Mouse (Mus musculus) forebrain, embryonic 10.5 days (tissue): Measurements from ENCODE around the gene Cxcl13. TPM values are rescaled to one million over a fixed set of nuclear protein-coding genes. Genes with fewer than 3 reads are reported as not detected.

Source experiments
- DNase-seq: peaks from one replicate; pipeline ENCODE4 v3.0.0-alpha.2; 2017; ENCODE audit warnings: low spot score; ENCODE audit errors: extremely low spot score
- H3K27ac ChIP-seq: fragments of 300-500 bp; sonication (generic); 2 replicates; pipeline ENCODE4 v1.5.1; 2016; ENCODE audit warnings: mild to moderate bottlenecking
- H3K27me3 ChIP-seq: fragments of 300-500 bp; sonication (generic); 2 replicates; pipeline ENCODE4 v1.6.1; 2016; ENCODE audit warnings: mild to moderate bottlenecking; ENCODE audit not compliant: poor library complexity, severe bottlenecking
- H3K36me3 ChIP-seq: fragments of 300-500 bp; sonication (generic); replicated peaks from 2 replicates; pipeline ENCODE4 v1.6.1; 2016; ENCODE audit warnings: mild to moderate bottlenecking, moderate library complexity
- H3K4me1 ChIP-seq: fragments of 300-500 bp; sonication (generic); 2 replicates; pipeline ENCODE4 v1.6.1; 2016
- H3K4me3 ChIP-seq: fragments of 300-500 bp; sonication (generic); 2 replicates; pipeline ENCODE4 v1.5.1; 2016; ENCODE audit warnings: mild to moderate bottlenecking, moderate library complexity
- H3K9me3 ChIP-seq: fragments of 300-500 bp; sonication (generic); 2 replicates; pipeline ENCODE4 v1.6.1; 2016; ENCODE audit warnings: mild to moderate bottlenecking, moderate library complexity
- WGBS: fragments of 180-500 bp; shearing (Covaris S2); methylation state at CpG from one replicate; pipeline ENCODE4 v1.1.7; 2016; 5-methylcytosine and 5-hydroxymethylcytosine counted together
- polyA plus RNA-seq: library from polyadenylated mRNA; unstranded; fragments of >200 nt; fragmentation: Nextera tagmentation; extraction: Ambion mirVana; gene quantifications from 2 replicates; pipeline ENCODE4 v1.2.1, GENCODE M21; 2016

Cxcl13 gene
- polyA plus RNA-seq, result 8.4 and 9.2 TPM in 2 replicates

GRCm38 (mm10) chr5:95956651-95957050 is at the start of gene Cxcl13:
Gene Cxcl13, plus strand, starts transcription at chr5:95956951.
- Histone ChIP-seq H3K27me3 (no peaks in the 10 kb centered on the region), H3K9me3 (no peaks in the 10 kb centered on the region), H3K27ac (no peak within 1 kb of the TSS), H3K36me3 (no peaks in the 10 kb centered on the region), H3K4me3 (no peak within 1 kb of the TSS; the same call in 1 of the 2 replicates), H3K4me1 (no peaks in the 10 kb centered on the region)
- no peak for DNase-seq
- WGBS, result 56% methylated on average over 5 of the region's 5 CpGs

GRCm38 (mm10) chr5:95911006-95911405 is 45.7 kb upstream of the Cxcl13 start:
- H3K36me3 ChIP-seq, result no peaks in the 10 kb centered on the region
- WGBS, result 75% methylated on average over 1 of the region's 1 CpGs
- no peak for DNase-seq
- H3K27ac ChIP-seq, result no peak overlapping the region
- no peaks in the 10 kb centered on the region for H3K9me3 ChIP-seq
- no peak overlapping the region for H3K4me3 ChIP-seq
- peaks cover 6% of the 10 kb centered on the region for H3K4me1 ChIP-seq
- H3K27me3 ChIP-seq, result no peaks in the 10 kb centered on the region

DNA sequence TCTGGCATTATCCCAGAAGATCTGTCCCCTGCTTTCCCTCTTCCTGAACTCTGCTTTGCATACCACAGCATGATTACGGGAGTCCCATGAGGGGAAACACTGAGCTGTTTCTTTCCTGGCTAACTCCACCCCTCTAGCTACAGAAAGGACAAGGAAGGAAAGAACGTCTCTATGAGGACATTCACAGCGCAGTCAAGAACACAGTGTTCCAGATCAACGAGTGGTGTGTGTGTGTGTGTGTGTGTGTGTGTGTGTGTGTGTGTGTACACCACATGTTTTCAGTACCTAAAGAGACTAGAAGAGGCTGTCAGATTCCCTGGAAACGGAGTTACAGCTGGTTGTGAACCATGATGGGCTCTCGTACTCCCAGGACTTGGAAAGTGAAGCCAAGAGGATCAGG is 38.3 kb upstream of the Cxcl13 start:
- Histone ChIP-seq H3K9me3 (no peaks in the 10 kb centered on the region), H3K4me3 (no peak overlapping the region), H3K27ac (no peak overlapping the region), H3K36me3 (no peaks in the 10 kb centered on the region), H3K27me3 (no peaks in the 10 kb centered on the region), H3K4me1 (no peaks in the 10 kb centered on the region)
- WGBS, result 84% methylated on average over 6 of the region's 6 CpGs
- DNase-seq, result no peak

DNA sequence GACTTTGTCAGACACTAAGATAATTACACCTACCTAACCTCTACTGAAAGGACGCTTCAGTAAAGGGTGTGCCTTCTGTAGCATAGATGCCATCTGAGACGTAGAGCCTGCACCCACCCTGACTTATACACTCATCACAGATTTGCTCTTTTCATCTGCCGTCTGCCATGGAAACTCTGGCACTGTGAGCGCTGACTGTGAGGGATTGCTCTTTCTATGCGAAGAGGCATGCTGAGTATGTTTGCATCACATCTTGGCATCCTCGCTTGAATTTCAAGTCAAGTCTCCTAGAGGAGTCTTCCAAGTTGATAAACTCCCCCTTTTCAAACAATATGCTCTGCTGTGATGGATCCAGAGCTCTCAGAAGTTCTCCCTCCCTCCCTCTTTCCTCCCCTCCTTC is 32.7 kb upstream of the Cxcl13 start:
- no peaks in the 10 kb centered on the region for H3K36me3 ChIP-seq
- H3K4me3 ChIP-seq, result no peak overlapping the region
- H3K4me1 ChIP-seq, result no peaks in the 10 kb centered on the region
- WGBS, result 87% methylated on average over 6 of the region's 6 CpGs
- H3K27me3 ChIP-seq, result no peaks in the 10 kb centered on the region
- no peak overlapping the region for H3K27ac ChIP-seq
- H3K9me3 ChIP-seq, result no peaks in the 10 kb centered on the region
- DNase-seq, result no peak

DNA sequence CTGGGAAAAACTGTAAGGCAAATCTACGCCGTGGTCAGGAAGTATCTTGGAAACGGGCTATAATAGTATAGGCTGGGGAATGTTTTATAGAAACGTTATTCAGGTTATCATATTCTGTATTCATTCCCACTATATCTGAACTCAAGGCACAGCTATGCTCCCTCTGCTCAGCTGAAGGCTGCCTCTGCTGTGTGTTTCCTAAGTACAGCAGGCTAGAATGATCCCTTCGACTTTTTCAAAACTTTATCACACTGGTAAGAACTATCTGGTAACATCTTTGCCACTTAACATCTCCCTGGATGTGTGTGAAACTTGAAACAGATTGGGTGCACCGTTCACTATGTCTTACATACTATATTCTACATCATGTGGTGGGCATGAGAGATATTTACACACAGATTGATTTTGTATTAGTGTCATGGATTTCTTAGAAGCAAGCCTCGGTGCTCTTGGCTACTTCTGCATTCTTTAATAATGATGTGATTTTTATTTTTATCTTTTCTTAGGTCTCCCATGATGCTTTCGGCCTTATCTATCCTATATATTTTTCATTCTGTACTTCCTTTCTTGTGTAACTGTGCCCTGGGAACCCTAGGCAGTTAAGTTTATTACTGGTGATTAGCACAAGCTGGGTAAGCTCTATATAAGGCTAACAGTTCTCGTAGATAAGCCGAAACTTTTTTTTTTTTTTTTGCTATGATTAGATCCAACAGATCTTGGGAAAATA is 31.4 kb upstream of the Cxcl13 start:
- Histone ChIP-seq H3K36me3 (no peaks in the 10 kb centered on the region), H3K27me3 (no peaks in the 10 kb centered on the region), H3K9me3 (no peaks in the 10 kb centered on the region), H3K4me1 (no peaks in the 10 kb centered on the region), H3K27ac (no peak overlapping the region), H3K4me3 (no peak overlapping the region)
- DNase-seq, result no peak
- WGBS, result 90% methylated on average over 10 of the region's 10 CpGs

- no peaks in the 10 kb centered on the region for H3K36me3 ChIP-seq
- no peaks in the 10 kb centered on the region for H3K4me1 ChIP-seq
- H3K27ac ChIP-seq, result no peak overlapping the region
- no peak for DNase-seq
- no peaks in the 10 kb centered on the region for H3K9me3 ChIP-seq
- H3K4me3 ChIP-seq, result no peak overlapping the region
- WGBS, result 97% methylated on average over 1 of the region's 1 CpGs
- H3K27me3 ChIP-seq, result no peaks in the 10 kb centered on the region
Observed at GRCm38 (mm10) chr5:95925931-95926263, 30.9 kb upstream of the Cxcl13 start.

DNA sequence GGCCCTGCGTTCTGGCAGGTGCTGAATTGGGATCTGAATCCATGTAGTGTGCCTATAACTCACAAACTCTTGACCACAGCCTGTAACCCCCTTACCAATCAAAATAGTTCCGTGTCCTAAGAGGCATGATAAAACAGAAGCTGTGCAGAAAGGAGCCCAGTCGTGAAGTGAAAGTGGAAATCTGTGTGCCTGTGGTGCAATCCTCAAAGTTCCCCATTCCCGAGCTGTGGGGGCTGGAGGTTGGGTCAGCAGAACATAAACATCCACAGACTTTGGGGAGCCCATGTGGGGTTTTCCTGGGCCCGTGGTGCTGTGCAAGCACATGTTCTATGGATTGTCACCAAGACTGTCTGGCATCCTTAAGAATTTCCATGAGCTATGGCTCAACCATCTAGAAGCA is 21.7 kb upstream of the Cxcl13 start:
- WGBS, result 83% methylated on average over 5 of the region's 5 CpGs
- no peaks in the 10 kb centered on the region for H3K9me3 ChIP-seq
- H3K4me1 ChIP-seq, result no peaks in the 10 kb centered on the region
- H3K4me3 ChIP-seq, result no peak overlapping the region
- no peaks in the 10 kb centered on the region for H3K27me3 ChIP-seq
- H3K36me3 ChIP-seq, result no peaks in the 10 kb centered on the region
- DNase-seq, result no peak
- no peak overlapping the region for H3K27ac ChIP-seq

GRCm38 (mm10) chr5:95936068-95936467 is 20.7 kb upstream of the Cxcl13 start:
- H3K27me3 ChIP-seq, result no peaks in the 10 kb centered on the region
- 78% methylated on average over 5 of the region's 5 CpGs for WGBS
- H3K27ac ChIP-seq, result no peak overlapping the region
- H3K4me1 ChIP-seq, result no peaks in the 10 kb centered on the region
- no peaks in the 10 kb centered on the region for H3K36me3 ChIP-seq
- no peak for DNase-seq
- H3K4me3 ChIP-seq, result no peak overlapping the region
- no peaks in the 10 kb centered on the region for H3K9me3 ChIP-seq

DNA sequence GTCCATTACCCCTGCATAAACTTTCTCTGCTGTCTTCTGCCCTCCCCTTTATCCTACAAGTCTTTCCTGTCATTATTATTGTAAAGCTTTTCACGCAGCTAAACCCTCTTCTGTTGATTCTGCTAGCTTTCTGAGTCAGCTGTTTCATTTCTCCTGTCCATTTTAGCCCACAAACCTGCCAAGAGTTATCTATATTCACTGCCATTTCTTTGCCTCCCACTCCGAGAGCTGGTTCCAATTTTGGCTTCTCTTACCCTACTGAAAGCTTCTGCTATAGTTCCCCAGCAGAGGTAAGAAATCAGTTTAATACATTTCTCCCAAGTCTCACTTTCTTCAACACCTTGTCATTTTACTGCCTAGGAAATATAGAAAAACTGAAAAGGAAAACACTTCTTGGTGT is 19.6 kb upstream of the Cxcl13 start:
- Histone ChIP-seq H3K27ac (no peak overlapping the region), H3K4me3 (no peak overlapping the region), H3K4me1 (no peaks in the 10 kb centered on the region), H3K36me3 (no peaks in the 10 kb centered on the region), H3K9me3 (no peaks in the 10 kb centered on the region), H3K27me3 (no peaks in the 10 kb centered on the region)
- 83% methylated on average over 2 of the region's 2 CpGs for WGBS
- no peak for DNase-seq

DNA sequence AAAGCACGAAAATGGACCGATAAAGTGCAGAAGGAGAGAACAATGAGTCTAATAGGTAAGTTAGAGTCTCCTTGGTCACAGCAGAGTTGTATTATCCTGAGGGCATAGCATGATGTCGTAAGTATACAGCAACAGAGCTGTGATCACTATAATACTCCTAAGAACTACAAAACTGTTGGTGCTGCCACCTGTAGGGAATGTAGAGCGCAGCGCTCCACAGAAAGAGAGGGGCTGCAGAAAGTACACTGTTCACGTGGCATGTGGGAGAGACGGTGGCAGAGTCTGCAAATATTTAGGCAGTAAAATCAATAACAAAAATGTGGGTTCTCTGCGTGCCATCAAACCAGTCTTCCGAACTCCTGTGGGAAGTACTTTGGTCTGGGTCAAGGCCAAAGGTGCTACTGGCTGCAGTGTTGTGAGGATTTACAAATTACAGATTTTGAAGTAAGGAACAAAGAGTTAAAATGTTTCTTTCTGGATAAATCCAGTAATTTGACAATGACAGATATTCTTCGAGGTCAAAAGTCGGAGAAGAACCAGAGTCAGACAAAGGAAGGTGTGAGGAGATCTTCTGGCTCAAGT is 18.6 kb upstream of the Cxcl13 start:
- no peak for DNase-seq
- Histone ChIP-seq H3K9me3 (no peaks in the 10 kb centered on the region), H3K27ac (no peak overlapping the region), H3K4me1 (no peaks in the 10 kb centered on the region), H3K27me3 (no peaks in the 10 kb centered on the region), H3K4me3 (no peak overlapping the region), H3K36me3 (no peaks in the 10 kb centered on the region)
- WGBS, result 85% methylated on average over 11 of the region's 11 CpGs

- Histone ChIP-seq H3K9me3 (no peaks in the 10 kb centered on the region), H3K36me3 (no peaks in the 10 kb centered on the region), H3K27me3 (no peaks in the 10 kb centered on the region), H3K27ac (no peak overlapping the region), H3K4me1 (no peaks in the 10 kb centered on the region), H3K4me3 (no peak overlapping the region)
- no peak for DNase-seq
- WGBS, result 59% methylated on average over 4 of the region's 4 CpGs
Observed at GRCm38 (mm10) chr5:95940682-95941221, 16.0 kb upstream of the Cxcl13 start.

GRCm38 (mm10) chr5:95941562-95941961 is 15.2 kb upstream of the Cxcl13 start:
- no peaks in the 10 kb centered on the region for H3K4me1 ChIP-seq
- 89% methylated on average over 7 of the region's 7 CpGs for WGBS
- H3K36me3 ChIP-seq, result no peaks in the 10 kb centered on the region
- no peak overlapping the region for H3K27ac ChIP-seq
- DNase-seq, result no peak
- no peaks in the 10 kb centered on the region for H3K27me3 ChIP-seq
- no peak overlapping the region for H3K4me3 ChIP-seq
- no peaks in the 10 kb centered on the region for H3K9me3 ChIP-seq

DNA sequence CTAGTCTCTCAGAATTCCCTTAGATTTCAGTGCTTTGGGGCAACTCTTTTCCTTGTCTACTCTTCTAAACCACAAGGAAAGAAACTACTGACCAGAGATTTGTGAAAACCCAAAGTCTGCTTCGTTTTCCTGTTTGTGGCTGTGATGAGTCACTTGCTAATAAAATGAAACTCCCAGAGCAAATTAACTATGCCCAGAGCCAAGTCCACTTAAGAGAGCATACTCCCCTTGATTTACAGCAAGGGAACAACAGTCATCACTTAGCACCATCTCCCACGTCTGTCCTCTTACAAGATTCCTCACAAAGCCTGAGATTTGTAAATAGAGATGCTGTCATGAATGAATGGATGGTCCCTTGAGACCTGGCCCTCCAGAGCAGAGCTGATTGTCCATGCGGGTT is 11.6 kb upstream of the Cxcl13 start:
- DNase-seq, result no peak
- no peak overlapping the region for H3K4me3 ChIP-seq
- H3K36me3 ChIP-seq, result no peaks in the 10 kb centered on the region
- no peak overlapping the region for H3K27ac ChIP-seq
- 70% methylated on average over 3 of the region's 3 CpGs for WGBS
- H3K9me3 ChIP-seq, result no peaks in the 10 kb centered on the region
- H3K27me3 ChIP-seq, result no peaks in the 10 kb centered on the region
- H3K4me1 ChIP-seq, result no peaks in the 10 kb centered on the region
